ENCODE assay signal across 8 mouse cellular contexts in genomic region chr2:165320531-165321150, GRCm38 (mm10). TPM values are rescaled to one million over a fixed set of nuclear protein-coding genes. Genes with fewer than 3 reads are reported as not detected.
A peak's percentile ranks its signal among the peaks of the same experiment; 100 is the strongest.
DNase-seq lines count a peak whose midpoint lies in the region; ATAC-seq and TF ChIP-seq lines count a peak whose summit lies in the region.

No protein-coding gene starts in this region.

- H3K27ac ChIP-seq in gastrocnemius, adult 2 months = peak overlapping the region; percentile 83
- peak overlapping the region; percentile 4; the same call in 1 of the 2 replicates for H3K27ac ChIP-seq in embryonic fibroblast, embryonic 13.5 days (ENCODE audit: insufficient read depth, low read length)
- H3K27ac ChIP-seq in hindbrain, embryonic 16.5 days (ENCODE audit: low read depth, low read length) = peak overlapping the region; percentile 71
- H3K27ac ChIP-seq in lung, postnatal 0 days (ENCODE audit: low read length) = peak overlapping the region; percentile 86

- no peaks in the 10 kb centered on the region for H3K9me3 ChIP-seq in hindbrain, embryonic 16.5 days (ENCODE audit: control insufficient read depth, low read length)
- no peaks in the 10 kb centered on the region for H3K9me3 ChIP-seq in lung, postnatal 0 days (ENCODE audit: low read length)

- peak overlapping the region; percentile 53 for H3K4me3 ChIP-seq in gastrocnemius, adult 2 months
- no peak overlapping the region for H3K4me3 ChIP-seq in embryonic fibroblast, embryonic 13.5 days (ENCODE audit: insufficient read depth, low read length)
- H3K4me3 ChIP-seq in hindbrain, embryonic 16.5 days (ENCODE audit: low read length) = no peak overlapping the region
- no peak overlapping the region for H3K4me3 ChIP-seq in lung, postnatal 0 days (ENCODE audit: low read depth, low read length)

- 57% methylated on average over 12 of the region's 12 CpGs for WGBS in hindbrain, embryonic 16.5 days
- WGBS in lung, postnatal 0 days = 21% methylated on average over 12 of the region's 12 CpGs

- peaks cover 28% of the 10 kb centered on the region for H3K4me1 ChIP-seq in embryonic fibroblast, embryonic 13.5 days (ENCODE audit: control insufficient read depth, insufficient read depth, low read length)
- H3K4me1 ChIP-seq in hindbrain, embryonic 16.5 days (ENCODE audit: control insufficient read depth, insufficient read depth, low read depth, low read length) = peaks cover 74% of the 10 kb centered on the region
- H3K4me1 ChIP-seq in lung, postnatal 0 days (ENCODE audit: insufficient read depth, low read depth, low read length) = peaks cover 59% of the 10 kb centered on the region; the same call in 1 of the 2 replicates

- H3K36me3 ChIP-seq in hindbrain, embryonic 16.5 days (ENCODE audit: control insufficient read depth, insufficient read depth, low read length) = no peaks in the 10 kb centered on the region; the same call in 1 of the 2 replicates
- no peaks in the 10 kb centered on the region for H3K36me3 ChIP-seq in lung, postnatal 0 days (ENCODE audit: insufficient read depth, low read length)

- intact Hi-C loops in gastrocnemius, adult 2 months (cut with DNase I) = no loop called here

- no peak for TF ChIP-seq POLR2A in embryonic fibroblast, embryonic 13.5 days (IDR thresholded peaks at IDR 0.05; ENCODE audit: low read depth, low read length)

- no peak overlapping the region for H3K9ac ChIP-seq in hindbrain, embryonic 16.5 days (ENCODE audit: low read depth, low read length)
- no peak overlapping the region for H3K9ac ChIP-seq in lung, postnatal 0 days (replicated peaks; ENCODE audit: low read depth)

- H3K27me3 ChIP-seq in hindbrain, embryonic 16.5 days (replicated peaks; ENCODE audit: control insufficient read depth, insufficient read depth, low read length) = no peaks in the 10 kb centered on the region
- H3K27me3 ChIP-seq in lung, postnatal 0 days (replicated peaks; ENCODE audit: insufficient read depth, low read length) = no peaks in the 10 kb centered on the region

- TF ChIP-seq EP300 in lung, postnatal 0 days (IDR thresholded peaks at IDR 0.05) = 0 out of 2 replicates have a peak, but pooled peaks have one; percentile 53

- ATAC-seq in hindbrain, embryonic 16.5 days = no peak
- peak; percentile 44 for ATAC-seq in lung, postnatal 0 days
- no peak for ATAC-seq in megakaryocyte-erythroid progenitor cell, adult 5-6 weeks (replicated peaks; ENCODE audit: low FRiP score, low TSS enrichment, poor library complexity, severe bottlenecking)

- no peak overlapping the region for H3K4me2 ChIP-seq in hindbrain, embryonic 16.5 days (ENCODE audit: low read length)
- H3K4me2 ChIP-seq in lung, postnatal 0 days (replicated peaks; ENCODE audit: low read depth, low read length) = peak overlapping the region; percentile 35

- DNase-seq in gastrocnemius, adult 2 months = peak; percentile 52
- no peak for DNase-seq in gastrocnemius, adult 8-10 months (ENCODE audit: low spot score in 2 of 2)
- peak; percentile 24 for DNase-seq in R1 (ENCODE audit: low read depth, low spot score)
- peak; percentile 95 for DNase-seq in lung, postnatal 0 days (ENCODE audit: low spot score)
- DNase-seq in natural killer cell, adult 2 months (ENCODE audit: low spot score in 2 of 2) = no peak

- TF ChIP-seq CTCF in gastrocnemius, adult 2 months (IDR thresholded peaks at IDR 0.05) = no peak
- no peak for TF ChIP-seq CTCF in embryonic fibroblast, embryonic 13.5 days (IDR thresholded peaks at IDR 0.05; ENCODE audit: borderline replicate concordance, insufficient read depth, low read length)
- TF ChIP-seq CTCF in lung, postnatal 0 days (IDR thresholded peaks at IDR 0.05) = peak; percentile 37

RNA-seq across cellular contexts. Expression of gene Elmo2, which starts 5.6 kb away (rescaled TPM):
- total RNA-seq in gastrocnemius, adult 2 months (2021) = 10 to 100 TPM; 12.8 to 15.0 TPM
- total RNA-seq in gastrocnemius, adult 8-10 months (2022) = 10 to 100 TPM; 11.0 to 13.2 (median 11.7) TPM
- 57.5 and 66.3 TPM in 2 replicates for polyA plus RNA-seq in embryonic fibroblast, embryonic 13.5 days (2011; ENCODE audit: insufficient read length, low read depth, missing spikeins)
- 96.2 and 115 TPM in 2 replicates for polyA plus RNA-seq in hindbrain, embryonic 16.5 days (2015; fragmentation: Nextera tagmentation; extraction: Ambion mirVana)
- polyA plus RNA-seq in lung, postnatal 0 days (2015; fragmentation: Nextera tagmentation; extraction: Ambion mirVana) = 61.1 and 66.4 TPM in 2 replicates
- 23.5 and 31.5 TPM in 2 replicates for total RNA-seq in megakaryocyte-erythroid progenitor cell, adult 5-6 weeks (2014; fragmentation: Nextera tagmentation)
- total RNA-seq in megakaryocyte-erythroid progenitor cell, adult 5-6 weeks (2017) = 11.6 and 16.4 TPM in 2 replicates

RNA-seq across cellular contexts. Expression of gene Slc35c2, which starts 33.0 kb away (rescaled TPM):
- total RNA-seq in gastrocnemius, adult 2 months (2021) = 10 to 100 TPM; 19.6 to 20.6 TPM
- 10 to 100 TPM; 20.6 to 26.6 (median 23.2) TPM for total RNA-seq in gastrocnemius, adult 8-10 months (2022)
- 35.8 and 40.8 TPM in 2 replicates for polyA plus RNA-seq in embryonic fibroblast, embryonic 13.5 days (2011; ENCODE audit: insufficient read length, low read depth, missing spikeins)
- 73.4 and 79.6 TPM in 2 replicates for polyA plus RNA-seq in hindbrain, embryonic 16.5 days (2015; fragmentation: Nextera tagmentation; extraction: Ambion mirVana)
- 42.8 and 44.1 TPM in 2 replicates for polyA plus RNA-seq in lung, postnatal 0 days (2015; fragmentation: Nextera tagmentation; extraction: Ambion mirVana)
- total RNA-seq in megakaryocyte-erythroid progenitor cell, adult 5-6 weeks (2014; fragmentation: Nextera tagmentation) = 23.8 and 53.9 TPM in 2 replicates
- 15.9 and 21.0 TPM in 2 replicates for total RNA-seq in megakaryocyte-erythroid progenitor cell, adult 5-6 weeks (2017)

RNA-seq across cellular contexts. Expression of gene Zfp663, which starts 47.9 kb away (rescaled TPM):
- not detected for total RNA-seq in gastrocnemius, adult 2 months (2021)
- not detected for total RNA-seq in gastrocnemius, adult 8-10 months (2022)
- polyA plus RNA-seq in embryonic fibroblast, embryonic 13.5 days (2011; ENCODE audit: insufficient read length, low read depth, missing spikeins) = not detected in 2 replicates
- 4.5 and 5.5 TPM in 2 replicates for polyA plus RNA-seq in hindbrain, embryonic 16.5 days (2015; fragmentation: Nextera tagmentation; extraction: Ambion mirVana)
- 1.2 and 2.0 TPM in 2 replicates for polyA plus RNA-seq in lung, postnatal 0 days (2015; fragmentation: Nextera tagmentation; extraction: Ambion mirVana)
- total RNA-seq in megakaryocyte-erythroid progenitor cell, adult 5-6 weeks (2014; fragmentation: Nextera tagmentation) = not detected in 2 replicates
- not detected in 2 replicates for total RNA-seq in megakaryocyte-erythroid progenitor cell, adult 5-6 weeks (2017)

Comparison
In these comparisons a context has a peak if more than half of its experiments do, and no peak if none do; other contexts are left out.
1. DNase-seq: peak in gastrocnemius, adult 2 months (single experiment), R1 (single experiment) and lung, postnatal 0 days (single experiment); none in gastrocnemius, adult 8-10 months (0 of 2) and natural killer cell, adult 2 months (0 of 2).
2. H3K27ac ChIP-seq: peak in every context shown above with its lines; median percentile 86 in lung, postnatal 0 days; 83 in gastrocnemius, adult 2 months; 71 in hindbrain, embryonic 16.5 days; 4 in embryonic fibroblast, embryonic 13.5 days.